Mouse (Mus musculus) cerebellum, adult 18-20 months (tissue): ENCODE measurements around the gene Gm10234.

ENCODE experiments used
- DNase-seq, 2 experiments: peaks; one replicate each; pipeline ENCODE4 v3.0.0; 2021

Gene Gm10234

DNA sequence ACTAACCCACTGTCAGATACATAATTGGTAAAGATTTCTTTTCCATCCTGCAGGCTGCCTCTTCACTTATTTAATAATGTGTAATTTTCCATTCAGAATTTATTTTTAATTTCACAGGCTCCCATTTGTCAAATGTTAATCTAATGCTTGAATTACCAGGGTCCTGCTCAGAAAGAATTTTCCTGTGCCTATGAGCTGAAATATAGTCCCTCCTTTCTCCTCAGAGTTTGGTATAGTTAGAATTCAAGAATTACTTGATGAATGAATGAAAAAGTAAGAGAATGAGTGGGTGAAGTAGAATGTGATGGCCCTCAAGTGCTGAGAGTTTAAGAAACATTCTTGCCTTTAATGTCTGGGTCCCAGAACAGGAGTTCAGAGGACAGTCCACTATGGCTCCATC, at the start of gene Gm10234:
Gene Gm10234, plus strand, starts transcription at position 301 of the 400 bp plus-strand sequence.
- DNase-seq = no peak

DNA sequence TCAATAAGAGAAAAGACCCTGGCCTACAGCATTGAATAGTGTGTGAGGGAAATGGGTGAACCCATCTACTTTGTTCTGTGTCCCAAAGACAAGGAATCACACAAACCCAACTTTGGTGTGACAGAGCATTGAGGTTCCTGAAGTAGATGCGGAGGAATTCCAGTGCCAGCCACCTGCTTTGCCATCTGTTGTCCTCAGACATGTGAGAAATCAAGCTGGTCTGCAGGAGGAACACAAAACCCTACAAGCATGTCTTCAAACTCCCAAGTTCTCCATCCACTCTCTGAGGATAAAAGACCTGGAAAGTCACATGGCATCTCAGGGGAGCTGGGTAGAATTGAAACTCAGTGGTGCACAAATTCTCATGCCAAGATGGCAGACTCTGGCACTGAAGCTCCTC, 44.3 kb upstream of the Gm10234 start:
- no peak for DNase-seq

DNA sequence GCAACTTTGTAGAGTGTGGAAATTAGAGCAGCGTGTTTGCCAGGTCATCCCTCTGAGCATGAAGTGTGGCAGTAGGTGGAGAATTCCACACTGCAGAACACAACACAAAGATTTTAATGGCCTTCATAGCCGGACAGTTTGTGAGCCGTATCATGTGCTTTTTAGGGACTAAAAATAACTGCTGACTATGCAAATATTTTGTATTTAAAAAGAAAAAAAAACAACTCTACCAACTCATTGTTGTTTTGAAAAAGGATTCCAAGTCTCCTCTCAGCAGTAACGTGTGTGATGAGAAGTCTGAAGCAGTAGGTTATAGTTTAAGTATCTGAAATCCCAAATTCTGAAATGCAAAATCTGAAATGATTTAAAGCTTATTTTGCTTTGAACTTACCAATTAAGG, 25.9 kb upstream of the Gm10234 start:
- no peak for DNase-seq

DNA sequence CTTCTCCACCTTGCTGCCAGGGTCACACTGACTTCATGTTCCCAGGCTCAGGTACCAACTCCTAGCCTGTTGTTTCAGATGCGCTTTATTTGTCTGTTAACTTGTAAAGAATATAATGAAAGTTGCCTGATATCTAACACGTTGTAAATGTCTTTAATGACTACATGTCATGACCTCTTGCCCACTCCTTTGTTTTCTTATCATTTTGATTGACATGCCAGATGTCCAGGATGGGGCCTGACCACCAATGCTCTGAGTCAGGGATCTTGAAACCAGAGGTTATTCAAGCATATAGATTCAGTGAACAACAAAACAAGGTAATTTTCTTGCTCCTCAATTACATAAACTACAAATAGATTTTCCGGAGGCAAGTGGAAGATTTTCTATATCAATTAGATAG, 23.5 kb upstream of the Gm10234 start:
- DNase-seq = no peak

DNA sequence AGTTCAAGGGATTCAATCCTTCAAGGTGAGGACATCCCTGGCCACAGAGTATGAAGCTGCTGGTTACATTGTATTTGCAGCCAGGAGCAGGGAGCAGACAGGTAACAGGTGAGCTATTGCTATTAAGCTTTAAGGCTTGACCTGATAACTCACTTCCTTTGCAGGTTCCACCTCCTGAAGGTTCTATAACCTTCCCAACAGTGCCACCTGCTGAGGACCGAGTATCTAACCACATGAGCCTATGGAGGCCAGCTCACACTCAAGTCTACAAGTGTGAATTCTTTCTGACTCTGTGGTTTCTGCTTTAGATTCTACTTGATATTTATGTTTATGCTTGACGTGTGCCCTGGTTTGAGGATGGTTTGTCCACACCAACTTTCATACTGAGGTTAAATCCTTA, 21.3 kb upstream of the Gm10234 start:
- no peak for DNase-seq

DNA sequence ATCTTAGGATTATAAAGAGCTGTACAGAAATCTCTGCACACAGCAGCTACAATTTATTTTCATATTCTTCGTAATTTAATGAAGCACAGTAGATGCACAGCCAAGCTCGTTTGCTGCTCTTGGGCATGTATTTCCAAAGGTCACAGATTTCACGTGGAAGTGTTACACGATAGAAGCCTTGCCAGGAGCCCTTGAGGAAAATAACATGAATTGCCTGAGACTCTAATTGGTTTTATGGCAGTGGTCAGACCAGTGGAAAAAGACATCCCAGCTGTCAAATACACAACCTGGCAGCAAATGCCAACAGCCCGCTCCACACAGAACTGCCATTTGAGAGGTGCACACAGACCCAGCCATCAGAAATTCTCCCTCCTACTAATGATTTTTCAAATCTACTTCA, 9.3 kb downstream of the Gm10234 start:
- DNase-seq = no peak

DNA sequence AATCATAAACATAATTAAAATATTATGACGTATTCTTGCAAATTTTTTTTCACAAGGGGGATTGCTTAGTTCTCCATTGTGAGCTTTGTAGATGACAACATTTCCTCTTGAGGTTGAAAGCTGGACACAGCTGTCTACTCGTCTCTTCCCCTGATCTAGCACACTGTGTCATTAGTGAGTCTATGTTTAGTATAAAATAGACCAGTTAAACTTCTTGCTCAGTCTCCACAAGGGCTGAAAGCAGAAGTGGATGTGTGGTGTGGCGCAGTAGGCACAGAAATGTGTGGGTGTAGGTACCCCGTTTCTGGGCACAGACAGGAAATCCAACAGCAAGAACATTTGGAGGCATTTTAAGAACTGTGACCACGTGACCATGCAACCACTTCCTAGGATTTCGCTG, 12.9 kb downstream of the Gm10234 start:
- DNase-seq = no peak

DNA sequence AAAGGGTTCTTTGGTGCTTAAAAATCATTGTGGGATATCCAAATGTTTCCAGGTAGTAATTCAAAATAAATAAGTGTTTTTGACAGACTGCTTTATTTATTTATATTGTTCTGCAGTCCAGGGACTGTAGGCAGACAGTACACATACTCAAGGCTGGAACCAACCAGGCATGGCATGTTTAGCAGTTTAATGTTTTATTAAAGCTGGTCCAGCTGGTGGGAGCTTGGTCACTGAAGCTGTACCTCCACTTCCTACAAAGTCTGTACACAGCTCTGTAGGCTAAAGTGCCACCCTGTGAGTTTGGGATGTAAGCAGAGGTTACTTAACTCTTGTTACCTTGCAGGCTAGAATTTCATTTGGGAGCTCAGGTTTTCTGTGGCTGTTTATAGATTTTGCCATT, 27.5 kb downstream of the Gm10234 start:
- no peak for DNase-seq

DNA sequence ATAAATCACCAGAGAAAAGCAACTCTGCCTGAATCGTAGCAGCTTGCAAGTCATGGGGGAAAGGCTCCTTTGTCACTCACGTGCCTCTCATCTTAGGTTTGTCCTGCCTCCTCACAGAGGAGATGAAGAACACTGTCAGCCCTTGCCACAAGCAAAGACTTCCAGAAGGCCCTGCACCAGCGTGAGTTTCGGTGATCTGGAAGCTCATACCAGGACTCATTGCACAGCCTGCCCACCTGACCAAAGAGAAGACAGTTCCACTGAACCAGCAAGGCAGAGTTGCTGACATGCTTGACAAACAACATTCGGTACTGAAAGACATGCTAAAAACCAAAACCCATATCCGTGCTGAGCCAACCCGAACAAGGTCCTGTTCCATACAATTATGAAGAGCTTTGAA, 31.1 kb downstream of the Gm10234 start:
- no peak for DNase-seq

DNA sequence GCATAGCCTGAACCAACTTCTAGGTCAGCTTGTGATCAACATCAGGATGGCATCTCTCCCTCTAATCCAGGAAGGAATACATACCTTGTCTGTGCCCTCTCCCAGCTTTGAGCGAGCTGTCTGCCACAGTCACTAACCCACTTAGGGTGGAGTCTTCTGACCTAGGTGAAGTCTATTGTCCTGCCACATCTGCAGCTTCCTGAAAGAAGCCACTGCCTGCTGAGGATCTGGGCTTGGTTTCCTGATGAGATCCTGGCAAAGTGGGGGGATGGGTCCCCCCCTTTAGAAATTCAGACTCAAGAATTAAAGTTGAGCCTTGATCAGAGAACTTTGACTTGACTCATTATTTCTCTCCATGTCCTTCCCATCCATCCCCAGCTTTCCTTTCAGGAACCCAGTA, 32.0 kb downstream of the Gm10234 start:
- no peak for DNase-seq

DNA sequence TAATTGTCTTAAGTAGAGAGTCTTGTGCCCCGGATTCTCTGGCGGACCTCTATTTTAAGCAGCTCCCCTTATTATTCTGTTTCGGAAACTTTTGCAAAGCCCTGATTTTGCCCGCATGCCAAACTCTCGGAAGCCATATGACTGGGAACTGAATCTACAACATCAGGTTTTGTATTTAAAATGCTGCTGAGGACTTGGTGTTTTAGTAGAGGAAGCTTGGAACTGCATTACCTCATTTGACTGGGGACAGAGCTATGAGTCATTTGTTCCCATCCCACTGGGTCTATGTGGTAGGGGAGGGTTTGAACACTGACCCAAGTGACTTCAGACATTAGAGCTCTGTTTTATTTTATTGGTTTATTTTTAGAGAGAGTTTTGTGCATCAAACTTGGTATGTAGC, 38.2 kb downstream of the Gm10234 start:
- DNase-seq = no peak

DNA sequence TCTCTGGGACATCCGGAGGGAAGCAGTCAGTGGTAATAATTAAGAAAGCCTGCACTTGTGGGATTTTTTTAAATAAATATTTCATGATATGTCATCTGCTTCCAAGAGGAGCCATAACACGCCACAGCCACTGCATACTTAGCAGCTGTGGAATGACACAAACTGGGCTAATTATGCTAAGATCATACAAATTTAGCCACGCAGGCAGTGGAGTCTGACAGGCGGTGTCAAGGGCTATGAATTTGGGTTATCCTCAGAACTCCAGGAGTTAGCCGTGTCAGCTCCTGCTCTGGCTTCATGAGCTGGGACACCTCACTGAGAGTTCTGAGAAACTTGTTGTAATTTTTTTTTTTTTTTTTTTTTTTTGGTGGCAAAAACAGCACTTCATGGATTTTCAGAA, 40.8 kb downstream of the Gm10234 start:
- no peak for DNase-seq

DNA sequence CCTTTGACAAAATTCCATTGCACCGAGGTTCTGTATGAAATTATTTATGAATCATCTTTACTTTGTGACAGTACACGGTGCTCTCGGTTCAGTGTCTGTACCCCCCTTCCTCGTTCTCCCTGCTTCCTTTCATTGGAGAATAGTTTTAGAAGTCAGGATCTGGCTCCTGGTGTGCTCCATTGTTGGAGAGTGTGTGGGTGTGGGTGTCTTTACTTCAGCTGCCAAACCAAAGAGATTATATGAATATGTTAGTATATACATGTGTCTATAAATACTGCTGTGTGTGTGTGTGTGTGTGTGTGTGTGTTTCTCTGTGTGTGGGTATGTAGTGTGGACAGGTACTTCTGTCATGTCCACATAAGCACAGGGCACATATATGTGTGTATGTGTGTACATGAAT, 49.9 kb downstream of the Gm10234 start:
- no peak for DNase-seq
